Mouse (Mus musculus): ENCODE measurements around the gene Wbp1.

Gene Wbp1

GRCm38 (mm10) chr6:83116373-83117164 lies 4.8 kb downstream of the Wbp1 start:
- no peak for DNase-seq (ENCODE audit: low spot score)

- DNase-seq (ENCODE audit: low spot score), result no peak
Observed at GRCm38 (mm10) chr6:83115682-83116372, 5.5 kb downstream of the Wbp1 start.

GRCm38 (mm10) chr6:83115011-83115671 lies 6.2 kb downstream of the Wbp1 start, which contains the start of gene Mogs:
Gene Mogs (plus strand): TSS chr6:83115496.
- peak; percentile 95 for DNase-seq (ENCODE audit: low spot score)

GRCm38 (mm10) chr6:83111510-83112136 lies 9.7 kb downstream of the Wbp1 start:
- DNase-seq (ENCODE audit: low spot score), result no peak

- DNase-seq (ENCODE audit: low spot score), result peak; percentile 81
Observed at GRCm38 (mm10) chr6:83108762-83109668, 12.3 kb downstream of the Wbp1 start, which contains the start of gene Mrpl53. Gene Mrpl53 (plus strand): TSS chr6:83109040.

GRCm38 (mm10) chr6:83107566-83108400 lies 13.6 kb downstream of the Wbp1 start:
- DNase-seq (ENCODE audit: low spot score), result peak; percentile 82

- DNase-seq (ENCODE audit: low spot score), result no peak
Observed at GRCm38 (mm10) chr6:83104158-83104557, 17.2 kb downstream of the Wbp1 start.

- DNase-seq (ENCODE audit: low spot score), result no peak
Observed at GRCm38 (mm10) chr6:83103130-83103650, 18.2 kb downstream of the Wbp1 start.

- peak; percentile 61 for DNase-seq (ENCODE audit: low spot score)
Observed at GRCm38 (mm10) chr6:83101688-83102556, 19.4 kb downstream of the Wbp1 start.

GRCm38 (mm10) chr6:83101316-83101687 lies 20.1 kb downstream of the Wbp1 start, which contains the start of the genes Ccdc142 and Gm42688:
Gene Ccdc142 (plus strand): TSS chr6:83101601.
Gene Gm42688 (plus strand): TSS chr6:83101617.
- peak; percentile 89 for DNase-seq (ENCODE audit: low spot score)

GRCm38 (mm10) chr6:83098411-83098810 lies 22.9 kb downstream of the Wbp1 start:
- DNase-seq (ENCODE audit: low spot score), result no peak

- no peak for DNase-seq (ENCODE audit: low spot score)
Observed at GRCm38 (mm10) chr6:83095968-83096367, 25.4 kb downstream of the Wbp1 start.

- no peak for DNase-seq (ENCODE audit: low spot score)
Observed at GRCm38 (mm10) chr6:83092416-83093127, 28.8 kb downstream of the Wbp1 start.

GRCm38 (mm10) chr6:83087926-83088260 lies 33.5 kb downstream of the Wbp1 start:
- no peak for DNase-seq (ENCODE audit: low spot score)

- no peak for DNase-seq (ENCODE audit: low spot score)
Observed at GRCm38 (mm10) chr6:83087205-83087925, 34.0 kb downstream of the Wbp1 start.

GRCm38 (mm10) chr6:83086121-83087035 lies 35.0 kb downstream of the Wbp1 start, which contains the start of gene Lbx2:
Gene Lbx2 (plus strand): TSS chr6:83086367.
- no peak for DNase-seq (ENCODE audit: low spot score)
